Mouse (Mus musculus) liver, adult 2 months (tissue): Measurements from ENCODE around the gene Hdac11. TPM values are rescaled to one million over a fixed set of nuclear protein-coding genes. Genes with fewer than 3 reads are reported as not detected.
"Not testable (repeated sequence)": the region's sequence is repeated elsewhere in the genome, so short reads cannot be mapped to it uniquely, and the experiment has no call there.

Source experiments
- DNase-seq: peaks from one replicate; pipeline ENCODE4 v3.0.0-alpha.2; 2011; ENCODE audit warnings: low read depth, low spot score; ENCODE audit errors: extremely low read depth
- H3K27ac ChIP-seq: fragments of 200-500 bp; replicated peaks from 2 replicates; pipeline ENCODE4 v1.5.1; 2012; ENCODE audit warnings: low read depth, mild to moderate bottlenecking, control low read depth, inconsistent platforms, low read length; ENCODE audit not compliant: insufficient read depth
- H3K27me3 ChIP-seq: fragments of 200-500 bp; 2 replicates; pipeline ENCODE4 v1.6.1; 2012; ENCODE audit warnings: mild to moderate bottlenecking, moderate library complexity, low read length, inconsistent platforms; ENCODE audit not compliant: control insufficient read depth, insufficient read depth
- H3K36me3 ChIP-seq: fragments of 200-500 bp; 2 replicates; pipeline ENCODE4 v1.6.1; 2012; ENCODE audit warnings: low read length, inconsistent platforms; ENCODE audit not compliant: control insufficient read depth, insufficient read depth
- H3K4me1 ChIP-seq: fragments of 200-500 bp; 2 replicates; pipeline ENCODE4 v1.6.1; 2011; ENCODE audit warnings: low read length; ENCODE audit not compliant: control insufficient read depth, insufficient read depth
- H3K4me3 ChIP-seq: fragments of 200-500 bp; 2 replicates; pipeline ENCODE4 v1.5.1; 2011; ENCODE audit warnings: low read depth, mild to moderate bottlenecking, control low read depth, low read length, moderate library complexity; ENCODE audit not compliant: insufficient read depth
- H3K79me2 ChIP-seq: fragments of 200-500 bp; 2 replicates; pipeline ENCODE4 v1.6.1; 2012; ENCODE audit warnings: inconsistent platforms, mild to moderate bottlenecking, low read length, moderate library complexity; ENCODE audit not compliant: control insufficient read depth, insufficient read depth
- H3K9ac ChIP-seq: fragments of 200-500 bp; 2 replicates; pipeline ENCODE4 v1.6.1; 2012; ENCODE audit warnings: low read depth, mild to moderate bottlenecking, control low read depth, inconsistent platforms, low read length
- CTCF ChIP-seq: fragments of 200-500 bp; IDR thresholded peaks from 2 replicates; pipeline ENCODE4 v1.5.1; 2011; ENCODE audit warnings: low read depth, low read length, control low read depth
- POLR2A ChIP-seq: fragments of 200-500 bp; IDR thresholded peaks from 2 replicates; pipeline ENCODE4 v1.6.1; 2011; ENCODE audit warnings: low read length, control low read depth; ENCODE audit not compliant: insufficient read depth; ENCODE audit errors: extremely low read depth
- WGBS: fragments of 180-500 bp; shearing (Covaris S2); methylation state at CpG from one replicate; pipeline ENCODE4 v1.1.7; 2018; 5-methylcytosine and 5-hydroxymethylcytosine counted together
- polyA plus RNA-seq: library from polyadenylated mRNA; depleted of rRNA; stranded (reverse); fragments of >200 nt; gene quantifications from 2 replicates; pipeline ENCODE4 v1.2.3, GENCODE M21; 2012
- total RNA-seq: library from RNA; depleted of rRNA; stranded (reverse); fragments of >200 nt; gene quantifications from 2 replicates; pipeline ENCODE4 v1.2.3, GENCODE M21; 2014

Gene Hdac11
- total and polyA plus RNA-seq, 2 experiments = 37.2 to 58.4 TPM

DNA sequence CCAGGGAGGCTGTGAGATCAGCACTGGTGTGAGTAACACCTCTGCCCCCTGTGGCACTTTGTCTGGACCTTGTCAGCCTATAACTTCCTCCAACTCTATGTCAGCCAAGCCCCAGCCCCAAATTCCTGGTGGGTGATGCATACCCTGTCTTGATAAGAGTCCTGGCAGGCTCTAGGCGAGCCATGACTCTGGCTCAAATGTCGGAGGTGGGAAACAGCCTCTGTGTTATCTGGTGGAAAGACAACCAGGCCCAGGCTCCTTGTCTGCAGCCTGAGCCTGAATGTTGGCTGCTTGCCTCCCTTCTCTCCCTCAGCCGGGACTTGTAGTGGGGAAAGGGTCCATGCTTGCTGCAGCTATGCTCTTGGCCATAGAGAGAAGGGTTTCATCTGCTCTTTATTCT lies 54.4 kb downstream of the Hdac11 start:
- H3K27me3 ChIP-seq = peaks cover 5% of the 10 kb centered on the region
- H3K36me3 ChIP-seq = no peaks in the 10 kb centered on the region

DNA sequence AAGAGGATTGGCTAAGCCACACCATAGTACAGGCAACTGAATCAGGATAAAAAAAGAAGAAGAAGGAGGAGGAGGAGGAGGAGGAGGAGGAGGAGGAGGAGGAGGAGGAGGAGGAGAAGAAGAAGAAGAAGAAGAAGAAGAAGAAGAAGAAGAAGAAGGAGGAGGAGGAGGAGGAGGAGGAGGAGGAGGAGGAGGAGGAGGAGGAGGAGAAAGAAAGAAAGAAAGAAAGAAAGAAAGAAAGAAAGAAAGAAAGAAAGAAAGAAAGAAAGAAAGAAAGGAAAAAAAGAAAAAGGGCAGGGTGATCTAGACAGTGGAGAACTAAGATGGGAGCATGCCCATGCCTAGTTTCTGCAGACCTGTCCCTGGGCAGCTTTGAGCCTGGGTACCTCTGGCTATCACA lies 55.7 kb downstream of the Hdac11 start, which contains the start of gene Fbln2:
Fbln2 (plus strand) TSS at position 301 of the 400 bp plus-strand sequence.
- H3K36me3 ChIP-seq, H3K4me1 ChIP-seq, H3K79me2 ChIP-seq, H3K9ac ChIP-seq, H3K27me3 ChIP-seq, H3K27ac ChIP-seq, H3K4me3 ChIP-seq, DNase-seq: not testable (repeated sequence)

More for the DNA sequence above, 54.4 kb downstream of the Hdac11 start:
- Histone ChIP-seq H3K27ac (no peak overlapping the region), H3K9ac (no peak overlapping the region), H3K79me2 (no peaks in the 10 kb centered on the region), H3K4me1 (no peaks in the 10 kb centered on the region), H3K4me3 (no peak overlapping the region)
- no peak for DNase-seq
- 86% methylated on average over 3 of the region's 3 CpGs for WGBS
- TF ChIP-seq CTCF (no peak), POLR2A (no peak)

DNA sequence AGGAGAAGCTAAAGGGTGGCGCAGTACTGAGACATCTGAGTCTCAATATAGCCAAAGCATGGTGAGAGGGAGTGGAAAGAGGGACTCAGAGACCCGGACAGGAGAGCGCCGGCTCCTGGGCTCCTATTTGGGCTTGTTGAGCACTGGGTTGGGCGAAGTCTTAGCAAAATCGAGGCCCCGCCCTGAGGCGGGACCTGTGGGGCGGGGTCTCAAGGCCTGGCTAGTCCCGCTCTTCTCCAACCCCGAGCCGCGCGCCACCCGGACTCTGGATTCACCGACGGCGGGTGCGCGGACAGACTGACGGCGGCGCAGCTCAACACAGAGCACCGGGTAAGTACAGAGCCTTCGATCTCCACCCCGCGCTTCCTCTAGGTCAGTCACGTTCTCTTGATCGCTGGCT lies 56.1 kb downstream of the Hdac11 start:
- TF ChIP-seq POLR2A (no peak), CTCF (no peak)
- no peaks in the 10 kb centered on the region for H3K36me3 ChIP-seq
- 4% methylated on average over 29 of the region's 29 CpGs for WGBS
- no peak overlapping the region for H3K9ac ChIP-seq
- H3K4me1 ChIP-seq = no peaks in the 10 kb centered on the region
- H3K27ac ChIP-seq = no peak overlapping the region
- DNase-seq = peak; percentile 20
- no peaks in the 10 kb centered on the region for H3K79me2 ChIP-seq
- peaks cover 5% of the 10 kb centered on the region for H3K27me3 ChIP-seq
- no peak overlapping the region; the same call in 1 of the 2 replicates for H3K4me3 ChIP-seq

DNA sequence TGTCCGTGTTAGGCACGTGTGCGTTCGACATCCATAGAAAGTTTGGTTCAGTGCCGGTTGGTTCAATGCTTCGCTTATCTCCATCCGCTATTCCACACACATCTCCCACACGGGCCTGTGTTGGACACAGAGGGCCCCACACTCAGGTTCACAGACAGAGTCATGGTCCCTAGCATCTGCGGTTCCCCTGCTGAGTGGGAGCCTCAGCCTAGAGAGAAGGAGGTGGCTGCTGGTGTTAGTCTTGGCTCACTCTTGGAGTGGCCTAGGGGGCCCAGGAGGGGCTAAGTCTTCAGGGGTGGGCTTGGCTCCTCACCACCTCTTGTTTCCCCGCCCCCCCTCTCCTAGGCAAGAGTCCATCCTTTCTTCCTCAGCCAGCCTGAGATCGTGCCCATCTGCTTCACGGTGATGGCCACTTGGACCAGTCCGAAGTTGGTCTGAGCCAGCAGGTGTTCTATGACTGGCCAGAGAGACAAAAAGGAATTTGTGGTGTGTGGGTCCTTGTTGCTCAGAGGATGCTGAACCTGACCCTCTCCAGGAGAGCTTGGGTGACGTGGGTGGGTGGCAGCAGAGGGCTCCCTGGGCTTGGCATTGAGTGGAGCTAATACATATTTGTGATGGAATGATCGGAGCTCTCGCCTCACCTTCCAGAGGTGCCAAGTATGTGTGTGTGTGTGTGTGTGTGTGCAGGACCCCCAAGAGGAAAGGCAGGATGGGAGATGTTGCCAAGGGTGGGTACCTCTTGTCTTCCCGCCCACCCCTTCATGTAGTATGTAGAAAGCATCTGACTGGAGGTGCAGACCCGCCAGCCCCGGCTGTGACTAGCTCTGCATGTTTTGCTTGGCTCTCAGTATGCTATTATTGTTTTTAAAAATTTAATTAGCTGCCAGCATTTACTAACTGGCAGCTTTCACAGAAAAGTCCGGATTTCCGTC lies 57.1 kb downstream of the Hdac11 start:
- H3K27ac ChIP-seq = no peak overlapping the region
- no peaks in the 10 kb centered on the region for H3K36me3 ChIP-seq
- H3K79me2 ChIP-seq = no peaks in the 10 kb centered on the region
- DNase-seq = no peak
- H3K4me1 ChIP-seq = no peaks in the 10 kb centered on the region
- peaks cover 5% of the 10 kb centered on the region for H3K27me3 ChIP-seq
- WGBS = 67% methylated on average over 21 of the region's 21 CpGs
- H3K9ac ChIP-seq = no peak overlapping the region
- H3K4me3 ChIP-seq = no peak overlapping the region
- TF ChIP-seq CTCF (no peak), POLR2A (no peak)

DNA sequence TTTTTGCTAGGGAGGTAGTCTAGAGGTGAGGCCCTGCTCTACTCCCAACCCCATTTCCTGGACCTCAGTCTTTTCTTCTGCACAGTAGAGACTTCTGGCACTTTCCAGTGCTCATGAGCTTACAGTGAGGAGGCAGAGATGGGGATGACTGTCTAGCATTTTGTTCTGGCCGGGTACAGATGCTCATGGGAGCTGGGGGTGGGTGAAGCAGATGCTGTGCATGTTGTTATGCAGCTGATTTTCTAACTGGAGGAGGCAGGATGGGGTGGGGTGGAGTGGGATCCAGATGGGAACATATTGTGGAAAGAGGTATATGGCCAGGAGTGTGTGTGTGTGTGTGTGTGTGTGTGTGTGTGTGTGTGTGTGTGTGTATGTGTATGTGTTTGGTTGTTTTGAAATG lies 59.0 kb downstream of the Hdac11 start:
- WGBS = 87% methylated on average over 1 of the region's 1 CpGs
- no peaks in the 10 kb centered on the region for H3K79me2 ChIP-seq
- H3K9ac ChIP-seq = no peak overlapping the region
- TF ChIP-seq CTCF (no peak), POLR2A (no peak)
- DNase-seq = no peak
- H3K27me3 ChIP-seq = peaks cover 5% of the 10 kb centered on the region
- no peaks in the 10 kb centered on the region for H3K4me1 ChIP-seq
- no peaks in the 10 kb centered on the region for H3K36me3 ChIP-seq
- H3K27ac ChIP-seq = no peak overlapping the region
- H3K4me3 ChIP-seq = no peak overlapping the region

DNA sequence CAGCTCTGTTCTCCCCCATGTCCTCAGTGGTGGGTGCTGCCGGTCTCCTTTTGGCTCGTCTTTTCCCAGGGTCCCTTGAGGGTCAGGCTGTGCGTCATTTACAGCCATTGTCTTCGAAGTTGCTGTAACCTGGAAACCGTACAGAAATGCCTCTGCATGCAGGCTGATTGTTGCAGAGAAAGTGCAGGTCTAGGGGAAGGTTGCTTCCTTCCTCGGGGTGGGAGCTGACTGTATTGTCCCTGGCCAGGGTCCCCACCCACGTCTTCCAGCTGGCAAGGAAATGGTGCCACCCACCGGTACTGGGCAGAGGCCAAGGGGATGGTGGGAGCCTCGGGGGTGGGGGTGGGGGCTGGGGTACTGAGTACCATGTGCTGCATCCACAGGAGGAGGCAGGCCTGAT lies 62.0 kb downstream of the Hdac11 start:
- Histone ChIP-seq H3K27ac (no peak overlapping the region), H3K36me3 (no peaks in the 10 kb centered on the region), H3K9ac (no peak overlapping the region), H3K4me1 (no peaks in the 10 kb centered on the region), H3K4me3 (no peak overlapping the region), H3K79me2 (no peaks in the 10 kb centered on the region), H3K27me3 (no peaks in the 10 kb centered on the region; the same call in 1 of the 2 replicates)
- no peak for DNase-seq
- TF ChIP-seq POLR2A (no peak), CTCF (no peak)
- WGBS = 58% methylated on average over 9 of the region's 9 CpGs
